Mouse (Mus musculus): ENCODE data around the gene Cyb5r3. TPM values are rescaled to one million over a fixed set of nuclear protein-coding genes. Genes with fewer than 3 reads are reported as not detected.

Gene Cyb5r3
- total and polyA plus RNA-seq, 3 experiments = 35.7 to 102 (median 59.1) TPM

- in situ Hi-C loops (cut with MboI; ENCODE audit: low pct_ligation_motif_present, low pct_unique_long_range_greater_than_20kb, low sequenced_read_pairs) = no loop called here
- H3K36me3 ChIP-seq (replicated peaks in 1 of 2; ENCODE audit: control insufficient read depth in 1 of 2, insufficient read depth in 1 of 2, low read length in 1 of 2) = peaks cover 46 to 85% of the 10 kb centered on the region in 2 experiments
- peaks cover 13% of the 10 kb centered on the region for H3K9me3 ChIP-seq (replicated peaks; ENCODE audit: low read length)
- no peaks in the 10 kb centered on the region for H3K79me2 ChIP-seq (replicated peaks; ENCODE audit: control insufficient read depth, extremely low read depth, insufficient read depth, poor library complexity, severe bottlenecking)
- peaks cover 26 to 91% of the 10 kb centered on the region in 2 experiments for H3K4me1 ChIP-seq (ENCODE audit: control insufficient read depth in 1 of 2, insufficient read depth in 2 of 2)
- H3K4me3 ChIP-seq (replicated peaks in 1 of 3; ENCODE audit: low read depth in 2 of 3, low read length in 2 of 3, poor library complexity in 1 of 3) = no peak overlapping the region
- dilution Hi-C loops (cut with MboI; ENCODE audit: extremely low pct_ligation_motif_present, extremely low pct_unique_long_range_greater_than_20kb, low sequenced_read_pairs) = no loop called here
- peak; percentile 47 for DNase-seq (ENCODE audit: extremely low read depth)
- no peak overlapping the region for H3K27ac ChIP-seq (ENCODE audit: insufficient read depth, low read depth)
- no peak overlapping the region for H3K4me2 ChIP-seq (ENCODE audit: insufficient read depth, low read depth, poor library complexity, severe bottlenecking)
- H3K9ac ChIP-seq (ENCODE audit: insufficient read depth, low read depth) = no peak overlapping the region
- H3K27me3 ChIP-seq (replicated peaks) = no peaks in the 10 kb centered on the region
- TF ChIP-seq RAD21 (IDR thresholded peaks at IDR 0.05; ENCODE audit: low read depth, low read length) = peak; percentile 62
- TF ChIP-seq EP300 (IDR thresholded peaks at IDR 0.05; ENCODE audit: low read length) = no peak
- no peak for TF ChIP-seq PAX5 (IDR thresholded peaks at IDR 0.05; ENCODE audit: low read length)
- TF ChIP-seq ZC3H11A (IDR thresholded peaks at IDR 0.05; ENCODE audit: low read depth, low read length) = no peak
- TF ChIP-seq MYC (IDR thresholded peaks at IDR 0.05; ENCODE audit: low read depth, low read length) = no peak
- no peak for TF ChIP-seq ELF1 (IDR thresholded peaks at IDR 0.05; ENCODE audit: low read depth, low read length)
- no peak for TF ChIP-seq POLR2A (IDR thresholded peaks at IDR 0.05; ENCODE audit: low read depth, low read length)
- no peak for TF ChIP-seq TCF12 (IDR thresholded peaks at IDR 0.05; ENCODE audit: low read depth, low read length)
- no peak for TF ChIP-seq HCFC1 (IDR thresholded peaks at IDR 0.05; ENCODE audit: low read depth, low read length)
- TF ChIP-seq CTCF (conservative IDR thresholded peaks at IDR 0.05 in 1 of 2, IDR thresholded peaks at IDR 0.05 in 1 of 2; ENCODE audit: low read depth in 2 of 2, low read length in 2 of 2) = peak; percentile 58 to 75
- peak; percentile 79 for TF ChIP-seq SMC3 (IDR thresholded peaks at IDR 0.05; ENCODE audit: low read depth, low read length)
- TF ChIP-seq NELFE (IDR thresholded peaks at IDR 0.05; ENCODE audit: low read depth, low read length) = 0 out of 2 replicates have a peak, but pooled peaks have one; percentile 22
These were observed 15.3 kb downstream of the Cyb5r3 start for GRCm38 (mm10) chr15:83156929-83157666.

- peak overlapping the region in 1 of 3 experiments; percentile 19 for H3K4me3 ChIP-seq (replicated peaks in 1 of 3; ENCODE audit: low read depth in 2 of 3, low read length in 2 of 3, poor library complexity in 1 of 3)
- dilution Hi-C loops (cut with MboI; ENCODE audit: extremely low pct_ligation_motif_present, extremely low pct_unique_long_range_greater_than_20kb, low sequenced_read_pairs) = no loop called here
- H3K27ac ChIP-seq (ENCODE audit: insufficient read depth, low read depth) = peak overlapping the region; percentile 73
- DNase-seq (ENCODE audit: extremely low read depth) = no peak
- H3K4me2 ChIP-seq (ENCODE audit: insufficient read depth, low read depth, poor library complexity, severe bottlenecking) = 0 out of 2 replicates have a peak overlapping the region, but pooled peaks have one; percentile 9
- no peaks in the 10 kb centered on the region for H3K27me3 ChIP-seq (replicated peaks)
- peak; percentile 40; the same call in 1 of the 2 replicates for TF ChIP-seq SIN3A (IDR thresholded peaks at IDR 0.05; ENCODE audit: low read length)
- peak; percentile 32; the same call in 1 of the 2 replicates for TF ChIP-seq TCF12 (IDR thresholded peaks at IDR 0.05; ENCODE audit: low read depth, low read length)
- no peak for TF ChIP-seq POLR2A (IDR thresholded peaks at IDR 0.05; ENCODE audit: low read depth, low read length)
- TF ChIP-seq ELF1 (IDR thresholded peaks at IDR 0.05; ENCODE audit: low read depth, low read length) = peak; percentile 67
- peaks cover 38 to 72% of the 10 kb centered on the region in 2 experiments for H3K36me3 ChIP-seq (replicated peaks in 1 of 2; ENCODE audit: control insufficient read depth in 1 of 2, insufficient read depth in 1 of 2, low read length in 1 of 2)
- peaks cover 26 to 88% of the 10 kb centered on the region in 2 experiments for H3K4me1 ChIP-seq (ENCODE audit: control insufficient read depth in 1 of 2, insufficient read depth in 2 of 2)
- in situ Hi-C loops (cut with MboI; ENCODE audit: low pct_ligation_motif_present, low pct_unique_long_range_greater_than_20kb, low sequenced_read_pairs) = no loop called here
- H3K9me3 ChIP-seq (replicated peaks; ENCODE audit: low read length) = peaks cover 13% of the 10 kb centered on the region
- 0 out of 2 replicates have a peak overlapping the region, but pooled peaks have one; percentile 20 for H3K9ac ChIP-seq (ENCODE audit: insufficient read depth, low read depth)
- no peaks in the 10 kb centered on the region for H3K79me2 ChIP-seq (replicated peaks; ENCODE audit: control insufficient read depth, extremely low read depth, insufficient read depth, poor library complexity, severe bottlenecking)
These were observed 16.5 kb downstream of the Cyb5r3 start for GRCm38 (mm10) chr15:83155672-83156419.
